Mouse (Mus musculus) C2C12 (cell line): ENCODE measurements around the gene Il33. TPM values are rescaled to one million over a fixed set of nuclear protein-coding genes. Genes with fewer than 3 reads are reported as not detected.
A peak's percentile ranks its signal among the peaks of the same experiment; 100 is the strongest.

Experiments used
- H3K27me3 ChIP-seq: one replicate; pipeline ENCODE4 v1.6.1; 2011; ENCODE audit not compliant: control insufficient read depth, insufficient read depth, insufficient read length
- H3K36me3 ChIP-seq: one replicate; pipeline ENCODE4 v1.6.1; 2011; ENCODE audit not compliant: control insufficient read depth, insufficient read depth
- H3K4me3 ChIP-seq: one replicate; pipeline ENCODE4 v1.5.1; 2011; ENCODE audit warnings: mild to moderate bottlenecking, control low read depth; ENCODE audit not compliant: poor library complexity, insufficient read depth, severe bottlenecking
- H3K79me2 ChIP-seq: one replicate; pipeline ENCODE4 v1.6.1; 2011; ENCODE audit not compliant: control insufficient read depth, insufficient read depth
- H3K79me3 ChIP-seq: one replicate; pipeline ENCODE4 v1.6.1; 2011; ENCODE audit warnings: low read depth, control low read depth
- H3ac ChIP-seq: one replicate; pipeline ENCODE3; 2011; ENCODE audit warnings: low read depth; ENCODE audit not compliant: control insufficient read depth, insufficient read length
- CEBPB ChIP-seq: IDR thresholded peaks from one replicate; pipeline ENCODE4 v1.6.1; 2011; ENCODE audit warnings: low read depth, mild to moderate bottlenecking, control low read depth, moderate library complexity
- CTCF ChIP-seq: IDR thresholded peaks from one replicate; pipeline ENCODE4 v1.5.1; 2011; ENCODE audit not compliant: control insufficient read depth, insufficient read depth, insufficient read length
- FOSL1 ChIP-seq: IDR thresholded peaks from one replicate; pipeline ENCODE4 v1.8.0; 2011; ENCODE audit warnings: mild to moderate bottlenecking, low read length; ENCODE audit not compliant: poor library complexity, insufficient read depth, severe bottlenecking
- MAX ChIP-seq: IDR thresholded peaks from one replicate; pipeline ENCODE4 v1.6.1; 2011; ENCODE audit warnings: mild to moderate bottlenecking, control low read depth
- MYOD1 ChIP-seq: IDR thresholded peaks from one replicate; pipeline ENCODE4 v1.6.1; 2011; ENCODE audit warnings: low read depth; ENCODE audit not compliant: control insufficient read depth, insufficient read length
- MYOG ChIP-seq: IDR thresholded peaks from one replicate; pipeline ENCODE4 v1.6.1; 2011; ENCODE audit not compliant: control insufficient read depth, insufficient read length; ENCODE audit errors: extremely low read depth
- USF1 ChIP-seq: IDR thresholded peaks from one replicate; pipeline ENCODE4 v1.6.1; 2011; ENCODE audit warnings: low read depth, mild to moderate bottlenecking, control low read depth, moderate library complexity
- polyA plus RNA-seq: library from polyadenylated mRNA; unstranded; fragments of >200 nt; fragmentation: generic; extraction: Trizol; gene quantifications from one replicate; pipeline ENCODE4 v1.2.1, GENCODE M21; 2012; ENCODE audit warnings: missing spikeins

The Il33 gene
- polyA plus RNA-seq, 1 experiment = 1.2 TPM

DNA sequence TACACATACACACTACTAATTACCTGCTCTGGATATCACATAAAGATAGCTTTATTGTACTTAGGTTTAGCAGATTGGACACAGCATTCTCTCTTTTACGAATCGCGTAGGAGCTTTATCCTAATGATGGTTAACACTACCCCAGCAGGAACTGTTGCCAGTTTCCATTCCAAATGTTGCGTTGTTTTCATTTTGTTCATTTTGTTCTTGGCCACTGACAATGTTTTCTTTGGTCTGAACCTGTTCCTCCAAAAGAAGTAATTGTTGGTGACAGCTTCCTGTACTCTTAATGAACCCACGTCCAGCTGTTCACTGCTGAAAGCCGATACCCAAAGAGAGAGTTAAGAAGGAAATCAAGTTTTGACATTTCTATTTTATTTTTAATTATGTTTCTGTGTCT is 39.4 kb upstream of the Il33 start:
- H3K79me3 ChIP-seq = no peaks in the 10 kb centered on the region
- TF ChIP-seq CTCF = no peak
- TF ChIP-seq MYOD1 = peak; percentile 33
- no peak for TF ChIP-seq FOSL1
- no peak overlapping the region for H3ac ChIP-seq
- no peaks in the 10 kb centered on the region for H3K27me3 ChIP-seq
- no peak overlapping the region for H3K4me3 ChIP-seq
- H3K36me3 ChIP-seq = no peaks in the 10 kb centered on the region
- no peaks in the 10 kb centered on the region for H3K79me2 ChIP-seq

DNA sequence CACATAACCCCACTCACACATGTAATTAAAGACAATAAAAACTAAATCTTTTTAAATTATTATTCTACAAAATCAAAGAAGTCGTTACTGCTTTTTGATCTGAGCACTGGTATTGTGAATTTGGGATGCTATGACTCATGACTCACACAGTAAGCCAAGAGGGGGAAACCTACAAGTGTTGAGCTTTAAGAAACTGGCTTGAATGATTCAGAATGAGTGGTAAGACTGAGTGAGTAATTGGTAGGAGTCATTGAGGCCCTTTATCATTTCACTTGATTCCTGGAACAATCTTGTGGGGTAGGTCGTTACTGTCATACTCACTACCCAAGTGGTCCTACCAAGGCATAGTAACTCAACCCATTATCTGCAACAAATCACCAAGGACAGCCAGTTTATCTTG is 37.4 kb upstream of the Il33 start:
- H3K79me2 ChIP-seq = no peaks in the 10 kb centered on the region
- TF ChIP-seq FOSL1 (peak; percentile 65), CTCF (no peak)
- no peaks in the 10 kb centered on the region for H3K36me3 ChIP-seq
- H3ac ChIP-seq = no peak overlapping the region
- H3K79me3 ChIP-seq = no peaks in the 10 kb centered on the region
- no peak overlapping the region for H3K4me3 ChIP-seq
- H3K27me3 ChIP-seq = no peaks in the 10 kb centered on the region

DNA sequence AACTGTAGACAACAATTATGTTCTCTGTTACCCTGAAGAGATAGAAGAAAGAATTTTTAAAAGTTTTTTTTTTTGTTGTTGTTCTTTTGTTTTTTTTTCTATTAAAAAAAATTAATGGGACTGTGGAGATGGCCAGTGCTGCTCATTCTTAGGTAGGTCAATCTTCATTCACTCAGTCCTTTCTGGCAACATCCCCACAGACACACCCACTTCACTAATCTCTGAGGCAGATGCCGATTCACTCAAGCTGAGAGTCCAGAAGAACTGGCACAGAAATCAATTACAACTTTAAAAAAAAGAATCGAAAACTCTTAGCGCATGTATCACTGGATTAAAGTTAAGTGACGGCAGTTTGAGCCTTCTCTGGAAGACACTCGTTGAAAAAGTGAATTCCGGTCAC is 36.0 kb upstream of the Il33 start:
- Histone ChIP-seq H3ac (no peak overlapping the region), H3K4me3 (no peak overlapping the region), H3K27me3 (no peaks in the 10 kb centered on the region), H3K79me3 (no peaks in the 10 kb centered on the region), H3K36me3 (no peaks in the 10 kb centered on the region), H3K79me2 (no peaks in the 10 kb centered on the region)
- TF ChIP-seq MAX (no peak), USF1 (no peak), MYOD1 (no peak), MYOG (no peak), CTCF (no peak), FOSL1 (no peak), CEBPB (no peak)

DNA sequence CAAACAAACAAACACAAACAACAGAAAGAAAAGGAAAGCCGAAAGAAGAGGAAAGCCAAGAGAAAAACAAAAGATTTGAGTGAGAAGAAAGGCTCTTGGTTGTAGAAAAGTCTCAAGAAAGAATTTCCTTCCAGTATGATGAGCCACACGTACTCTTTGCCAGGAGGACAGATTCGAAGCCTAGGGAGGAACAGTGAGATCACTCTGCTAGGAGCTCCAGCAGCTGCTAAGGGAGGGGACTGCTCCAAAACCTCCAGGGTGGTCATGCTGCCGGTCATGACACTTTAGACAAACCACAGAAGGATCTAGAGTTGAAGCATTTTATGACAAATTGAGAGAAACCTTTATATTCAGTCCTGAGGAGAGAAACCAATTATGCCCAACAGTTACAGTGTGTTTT is 32.9 kb upstream of the Il33 start:
- TF ChIP-seq FOSL1 (no peak), MYOD1 (no peak), CEBPB (no peak), USF1 (no peak), CTCF (no peak), MAX (no peak), MYOG (no peak)
- Histone ChIP-seq H3K79me2 (no peaks in the 10 kb centered on the region), H3K27me3 (no peaks in the 10 kb centered on the region), H3K79me3 (no peaks in the 10 kb centered on the region), H3K4me3 (no peak overlapping the region), H3K36me3 (no peaks in the 10 kb centered on the region), H3ac (no peak overlapping the region)

DNA sequence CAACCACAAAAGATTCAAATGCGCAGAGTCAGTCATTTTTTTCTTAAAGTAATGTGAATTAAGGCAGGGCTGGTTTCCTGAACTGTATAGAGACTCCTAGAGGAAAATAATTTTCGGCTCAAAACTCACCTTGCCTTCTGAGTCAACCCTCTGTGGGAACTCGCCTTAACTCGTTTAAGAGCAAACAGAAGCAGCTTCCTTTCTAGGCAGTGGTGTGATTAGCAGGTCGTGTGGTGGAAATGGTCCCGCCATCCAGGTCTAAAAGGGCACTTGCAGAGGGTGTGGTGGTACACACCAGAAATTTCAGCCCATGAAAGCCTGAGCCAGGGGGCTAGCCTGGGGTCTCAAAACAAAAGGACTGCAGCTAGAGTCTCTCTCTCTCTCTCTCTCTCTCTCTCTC is 32.1 kb upstream of the Il33 start:
- Histone ChIP-seq H3K4me3 (no peak overlapping the region), H3K79me3 (no peaks in the 10 kb centered on the region), H3K36me3 (no peaks in the 10 kb centered on the region), H3K79me2 (no peaks in the 10 kb centered on the region), H3K27me3 (no peaks in the 10 kb centered on the region), H3ac (no peak overlapping the region)
- TF ChIP-seq USF1 (no peak), CEBPB (no peak), MYOD1 (no peak), MAX (no peak)

DNA sequence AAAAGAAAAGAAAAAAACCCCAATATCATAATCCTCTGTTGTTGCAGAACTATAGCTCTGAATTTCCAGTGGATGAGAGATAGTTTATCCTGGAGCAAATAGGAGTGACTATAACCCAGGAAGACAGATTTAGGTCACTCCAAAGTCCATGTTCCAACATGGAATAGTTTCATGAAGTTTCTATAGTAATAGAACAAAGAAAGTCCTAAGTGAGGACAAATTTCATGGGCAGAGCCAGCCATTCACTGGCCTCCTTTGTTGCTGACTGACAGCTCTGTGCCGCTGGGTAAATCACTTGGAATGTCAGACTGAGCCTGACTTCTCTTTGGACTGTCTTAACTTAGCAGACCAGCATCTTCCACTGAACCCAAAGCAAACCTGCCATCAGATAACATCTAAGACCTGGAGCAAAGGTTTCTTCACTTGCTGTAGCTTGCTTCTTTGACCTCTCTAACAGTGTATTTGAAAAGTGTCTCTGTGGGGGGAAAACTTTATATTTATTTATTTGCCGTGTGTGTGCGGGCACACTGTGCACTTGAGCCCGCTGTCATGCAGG is 31.1 kb upstream of the Il33 start:
- H3K79me3 ChIP-seq = no peaks in the 10 kb centered on the region
- TF ChIP-seq MAX = no peak
- no peak for TF ChIP-seq CTCF
- TF ChIP-seq CEBPB = no peak
- TF ChIP-seq FOSL1 = no peak
- TF ChIP-seq MYOD1 = no peak
- TF ChIP-seq USF1 = no peak
- no peak for TF ChIP-seq MYOG
- no peaks in the 10 kb centered on the region for H3K27me3 ChIP-seq
- no peak overlapping the region for H3K4me3 ChIP-seq
- H3K79me2 ChIP-seq = no peaks in the 10 kb centered on the region
- no peak overlapping the region for H3ac ChIP-seq
- H3K36me3 ChIP-seq = no peaks in the 10 kb centered on the region
